Mouse (Mus musculus) spleen, adult 2 months (tissue): ENCODE results near the gene Zbtb44.

ENCODE experiments used
- CTCF ChIP-seq: fragments of 200-500 bp; IDR thresholded peaks from 2 replicates; pipeline ENCODE4 v1.5.1; 2011; ENCODE audit warnings: mild to moderate bottlenecking, inconsistent platforms; ENCODE audit not compliant: insufficient read depth, insufficient read length, insufficient replicate concordance; ENCODE audit errors: extremely low read depth
- POLR2A ChIP-seq: fragments of 200-500 bp; IDR thresholded peaks from 2 replicates; pipeline ENCODE4 v1.6.1; 2011; ENCODE audit warnings: low read depth, low read length, inconsistent platforms

DNA sequence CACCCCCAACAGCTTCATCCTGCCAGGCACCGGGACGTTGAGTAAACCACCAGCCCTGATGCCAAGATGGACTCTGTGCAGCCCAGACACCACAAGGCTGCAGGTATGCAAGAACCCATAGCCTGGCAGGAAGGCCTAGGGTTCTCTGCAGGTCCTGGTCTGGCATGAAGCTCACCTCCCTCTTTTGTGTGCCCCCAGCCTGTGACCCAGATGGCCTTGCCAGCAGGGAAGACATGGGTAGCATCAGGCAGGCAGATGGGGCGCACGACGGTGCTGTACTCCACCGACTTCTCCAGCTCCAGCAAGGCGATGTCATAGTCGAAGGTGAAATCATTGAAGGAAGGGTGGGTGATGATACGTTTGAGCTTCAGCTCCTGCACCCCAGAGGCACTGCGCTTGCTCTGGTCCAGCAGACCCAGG, 60.7 kb downstream of the Zbtb44 start:
- TF ChIP-seq POLR2A (no peak), CTCF (no peak)
